Mouse (Mus musculus): Measurements from ENCODE around the gene Ccdc97. TPM values are rescaled to one million over a fixed set of nuclear protein-coding genes. Genes with fewer than 3 reads are reported as not detected.

Ccdc97 gene
- polyA plus RNA-seq, 1 experiment from 2014 or later: 32.4 TPM

- ATAC-seq (ENCODE audit: low FRiP score, low TSS enrichment): peak; percentile 42
- peak overlapping the region; percentile 59 for H3K4me3 ChIP-seq (ENCODE audit: low read length)
- H3K4me2 ChIP-seq (replicated peaks; ENCODE audit: low read depth, low read length): peak overlapping the region; percentile 94
- H3K9me3 ChIP-seq (ENCODE audit: control insufficient read depth, low read length): no peaks in the 10 kb centered on the region
- WGBS: under 1% methylated on average over 45 of the region's 52 CpGs
- no peaks in the 10 kb centered on the region for H3K36me3 ChIP-seq (ENCODE audit: control insufficient read depth, insufficient read depth, low read length)
- peak overlapping the region; percentile 51; the same call in 1 of the 2 replicates for H3K27ac ChIP-seq (ENCODE audit: low read depth, low read length)
- H3K27me3 ChIP-seq (ENCODE audit: control insufficient read depth, insufficient read depth, low read length): peaks cover 20% of the 10 kb centered on the region
- peaks cover 18% of the 10 kb centered on the region for H3K4me1 ChIP-seq (ENCODE audit: control insufficient read depth, insufficient read depth, low read length)
- H3K9ac ChIP-seq (ENCODE audit: low read depth, low read length): peak overlapping the region; percentile 68
These were observed 29.9 kb downstream of the Ccdc97 start for GRCm38 (mm10) chr7:25688810-25689586.

GRCm38 (mm10) chr7:25687811-25688401, 31.0 kb downstream of the Ccdc97 start:
- Histone ChIP-seq H3K4me3 (ENCODE audit: low read length) (peak overlapping the region; percentile 59), H3K4me1 (ENCODE audit: control insufficient read depth, insufficient read depth, low read length) (peaks cover 23% of the 10 kb centered on the region), H3K4me2 (replicated peaks; ENCODE audit: low read depth, low read length) (peak overlapping the region; percentile 94), H3K36me3 (ENCODE audit: control insufficient read depth, insufficient read depth, low read length) (no peaks in the 10 kb centered on the region), H3K27ac (ENCODE audit: low read depth, low read length) (no peak overlapping the region; the same call in 1 of the 2 replicates), H3K27me3 (ENCODE audit: control insufficient read depth, insufficient read depth, low read length) (peaks cover 20% of the 10 kb centered on the region), H3K9ac (ENCODE audit: low read depth, low read length) (peak overlapping the region; percentile 68), H3K9me3 (ENCODE audit: control insufficient read depth, low read length) (no peaks in the 10 kb centered on the region)
- ATAC-seq (ENCODE audit: low FRiP score, low TSS enrichment): no peak
- WGBS: under 1% methylated on average over 47 of the region's 47 CpGs

GRCm38 (mm10) chr7:25686680-25687531, 32.0 kb downstream of the Ccdc97 start, which contains the start of gene Tgfb1:
Tgfb1 (plus strand) TSS chr7:25687002.
- peak within 1 kb of the TSS; percentile 94 for H3K4me2 ChIP-seq (replicated peaks; ENCODE audit: low read depth, low read length)
- H3K4me1 ChIP-seq (ENCODE audit: control insufficient read depth, insufficient read depth, low read length): peaks cover 23% of the 10 kb centered on the region
- H3K27ac ChIP-seq (ENCODE audit: low read depth, low read length): peak within 1 kb of the TSS; percentile 65; the same call in 1 of the 2 replicates
- peaks cover 20% of the 10 kb centered on the region for H3K27me3 ChIP-seq (ENCODE audit: control insufficient read depth, insufficient read depth, low read length)
- H3K9ac ChIP-seq (ENCODE audit: low read depth, low read length): peak within 1 kb of the TSS; percentile 68
- ATAC-seq (ENCODE audit: low FRiP score, low TSS enrichment): peak; percentile 68
- WGBS: under 1% methylated on average over 52 of the region's 69 CpGs
- no peaks in the 10 kb centered on the region for H3K9me3 ChIP-seq (ENCODE audit: control insufficient read depth, low read length)
- H3K36me3 ChIP-seq (ENCODE audit: control insufficient read depth, insufficient read depth, low read length): no peaks in the 10 kb centered on the region
- H3K4me3 ChIP-seq (ENCODE audit: low read length): peak within 1 kb of the TSS; percentile 59

GRCm38 (mm10) chr7:25685926-25686470, 32.9 kb downstream of the Ccdc97 start:
- Histone ChIP-seq H3K27ac (ENCODE audit: low read depth, low read length) (no peak overlapping the region), H3K4me1 (ENCODE audit: control insufficient read depth, insufficient read depth, low read length) (peaks cover 23% of the 10 kb centered on the region), H3K9ac (ENCODE audit: low read depth, low read length) (no peak overlapping the region), H3K9me3 (ENCODE audit: control insufficient read depth, low read length) (no peaks in the 10 kb centered on the region), H3K27me3 (ENCODE audit: control insufficient read depth, insufficient read depth, low read length) (peaks cover 20% of the 10 kb centered on the region), H3K4me2 (replicated peaks; ENCODE audit: low read depth, low read length) (peak overlapping the region; percentile 94), H3K4me3 (ENCODE audit: low read length) (peak overlapping the region; percentile 59; the same call in 1 of the 2 replicates), H3K36me3 (ENCODE audit: control insufficient read depth, insufficient read depth, low read length) (no peaks in the 10 kb centered on the region)
- 67% methylated on average over 21 of the region's 21 CpGs for WGBS
- ATAC-seq (ENCODE audit: low FRiP score, low TSS enrichment): no peak

GRCm38 (mm10) chr7:25684659-25685058, 34.2 kb downstream of the Ccdc97 start:
- Histone ChIP-seq H3K9me3 (ENCODE audit: control insufficient read depth, low read length) (no peaks in the 10 kb centered on the region), H3K4me3 (ENCODE audit: low read length) (no peak overlapping the region), H3K9ac (ENCODE audit: low read depth, low read length) (no peak overlapping the region), H3K36me3 (ENCODE audit: control insufficient read depth, insufficient read depth, low read length) (no peaks in the 10 kb centered on the region), H3K27me3 (ENCODE audit: control insufficient read depth, insufficient read depth, low read length) (peaks cover 20% of the 10 kb centered on the region), H3K4me2 (replicated peaks; ENCODE audit: low read depth, low read length) (no peak overlapping the region), H3K27ac (ENCODE audit: low read depth, low read length) (no peak overlapping the region), H3K4me1 (ENCODE audit: control insufficient read depth, insufficient read depth, low read length) (peaks cover 28% of the 10 kb centered on the region)
- 84% methylated on average over 6 of the region's 6 CpGs for WGBS
- no peak for ATAC-seq (ENCODE audit: low FRiP score, low TSS enrichment)

GRCm38 (mm10) chr7:25683474-25684180, 35.3 kb downstream of the Ccdc97 start:
- no peak overlapping the region for H3K9ac ChIP-seq (ENCODE audit: low read depth, low read length)
- H3K27me3 ChIP-seq (ENCODE audit: control insufficient read depth, insufficient read depth, low read length): peaks cover 19% of the 10 kb centered on the region
- WGBS: 56% methylated on average over 7 of the region's 7 CpGs
- H3K36me3 ChIP-seq (ENCODE audit: control insufficient read depth, insufficient read depth, low read length): no peaks in the 10 kb centered on the region
- H3K9me3 ChIP-seq (ENCODE audit: control insufficient read depth, low read length): no peaks in the 10 kb centered on the region
- H3K4me3 ChIP-seq (ENCODE audit: low read length): no peak overlapping the region
- peaks cover 25% of the 10 kb centered on the region for H3K4me1 ChIP-seq (ENCODE audit: control insufficient read depth, insufficient read depth, low read length)
- H3K4me2 ChIP-seq (replicated peaks; ENCODE audit: low read depth, low read length): no peak overlapping the region
- no peak for ATAC-seq (ENCODE audit: low FRiP score, low TSS enrichment)
- H3K27ac ChIP-seq (ENCODE audit: low read depth, low read length): peak overlapping the region; percentile 30; the same call in 1 of the 2 replicates

- Histone ChIP-seq H3K9me3 (ENCODE audit: control insufficient read depth, low read length) (no peaks in the 10 kb centered on the region), H3K36me3 (ENCODE audit: control insufficient read depth, insufficient read depth, low read length) (no peaks in the 10 kb centered on the region), H3K27ac (ENCODE audit: low read depth, low read length) (no peak overlapping the region), H3K9ac (ENCODE audit: low read depth, low read length) (no peak overlapping the region), H3K4me3 (ENCODE audit: low read length) (peak overlapping the region; percentile 61; the same call in 1 of the 2 replicates), H3K4me2 (replicated peaks; ENCODE audit: low read depth, low read length) (peak overlapping the region; percentile 54), H3K4me1 (ENCODE audit: control insufficient read depth, insufficient read depth, low read length) (peaks cover 13% of the 10 kb centered on the region; the same call in 1 of the 2 replicates), H3K27me3 (ENCODE audit: control insufficient read depth, insufficient read depth, low read length) (0 out of 2 replicates have a peak, but pooled peaks cover 6% of the 10 kb centered on the region)
- no peak for ATAC-seq (ENCODE audit: low FRiP score, low TSS enrichment)
- 64% methylated on average over 15 of the region's 15 CpGs for WGBS
These were observed 37.3 kb downstream of the Ccdc97 start for GRCm38 (mm10) chr7:25681341-25682231.

Measured in kidney, embryonic 14.5 days (tissue).